Mouse (Mus musculus) forebrain, embryonic 10.5 days (tissue): ENCODE measurements around the gene Pcnt. TPM values are rescaled to one million over a fixed set of nuclear protein-coding genes. Genes with fewer than 3 reads are reported as not detected.

Source experiments
- DNase-seq: peaks from one replicate; pipeline ENCODE4 v3.0.0-alpha.2; 2017; ENCODE audit warnings: low spot score; ENCODE audit errors: extremely low spot score
- H3K27ac ChIP-seq: fragments of 300-500 bp; sonication (generic); 2 replicates; pipeline ENCODE4 v1.5.1; 2016; ENCODE audit warnings: mild to moderate bottlenecking
- H3K27me3 ChIP-seq: fragments of 300-500 bp; sonication (generic); 2 replicates; pipeline ENCODE4 v1.6.1; 2016; ENCODE audit warnings: mild to moderate bottlenecking; ENCODE audit not compliant: poor library complexity, severe bottlenecking
- H3K36me3 ChIP-seq: fragments of 300-500 bp; sonication (generic); replicated peaks from 2 replicates; pipeline ENCODE4 v1.6.1; 2016; ENCODE audit warnings: mild to moderate bottlenecking, moderate library complexity
- H3K4me1 ChIP-seq: fragments of 300-500 bp; sonication (generic); 2 replicates; pipeline ENCODE4 v1.6.1; 2016
- H3K4me3 ChIP-seq: fragments of 300-500 bp; sonication (generic); 2 replicates; pipeline ENCODE4 v1.5.1; 2016; ENCODE audit warnings: mild to moderate bottlenecking, moderate library complexity
- H3K9me3 ChIP-seq: fragments of 300-500 bp; sonication (generic); 2 replicates; pipeline ENCODE4 v1.6.1; 2016; ENCODE audit warnings: mild to moderate bottlenecking, moderate library complexity
- WGBS: fragments of 180-500 bp; shearing (Covaris S2); methylation state at CpG from one replicate; pipeline ENCODE4 v1.1.7; 2016; 5-methylcytosine and 5-hydroxymethylcytosine counted together
- polyA plus RNA-seq: library from polyadenylated mRNA; unstranded; fragments of >200 nt; fragmentation: Nextera tagmentation; extraction: Ambion mirVana; gene quantifications from 2 replicates; pipeline ENCODE4 v1.2.1, GENCODE M21; 2016

Gene Pcnt
- polyA plus RNA-seq, 1 experiment from 2014 or later, result 25.0 TPM

DNA sequence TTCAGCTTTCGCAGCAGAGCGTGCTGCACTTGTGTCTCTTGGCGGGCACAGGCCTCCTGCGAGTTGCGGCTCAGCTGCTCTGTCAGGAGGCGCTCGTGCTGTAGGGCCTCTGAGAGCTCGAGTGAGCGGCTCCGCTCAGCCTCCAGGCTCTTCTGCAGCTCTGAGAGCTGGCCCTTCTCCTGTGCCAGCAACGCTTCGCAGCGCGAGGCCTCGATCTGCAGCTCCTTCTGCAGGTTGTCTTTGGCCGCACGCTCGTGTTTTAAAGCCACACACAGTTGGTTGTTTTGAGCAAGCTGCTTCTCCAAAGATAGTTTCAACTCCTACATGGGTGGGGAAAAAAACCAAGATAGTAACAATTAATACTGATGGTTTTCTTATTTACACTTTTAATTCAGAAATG is 67.6 kb downstream of the Pcnt start:
- H3K27ac ChIP-seq, result no peak overlapping the region
- no peaks in the 10 kb centered on the region for H3K4me1 ChIP-seq
- peaks cover 99% of the 10 kb centered on the region for H3K36me3 ChIP-seq
- H3K27me3 ChIP-seq, result no peaks in the 10 kb centered on the region
- 94% methylated on average over 18 of the region's 18 CpGs for WGBS
- no peak for DNase-seq
- no peaks in the 10 kb centered on the region for H3K9me3 ChIP-seq
- no peak overlapping the region for H3K4me3 ChIP-seq

GRCm38 (mm10) chr10:76371736-76372135 is 70.8 kb downstream of the Pcnt start:
- H3K27me3 ChIP-seq, result no peaks in the 10 kb centered on the region
- H3K36me3 ChIP-seq, result peaks cover 99% of the 10 kb centered on the region
- no peaks in the 10 kb centered on the region for H3K4me1 ChIP-seq
- no peak overlapping the region for H3K4me3 ChIP-seq
- H3K27ac ChIP-seq, result no peak overlapping the region
- DNase-seq, result no peak
- WGBS, result 87% methylated on average over 3 of the region's 3 CpGs
- H3K9me3 ChIP-seq, result no peaks in the 10 kb centered on the region

DNA sequence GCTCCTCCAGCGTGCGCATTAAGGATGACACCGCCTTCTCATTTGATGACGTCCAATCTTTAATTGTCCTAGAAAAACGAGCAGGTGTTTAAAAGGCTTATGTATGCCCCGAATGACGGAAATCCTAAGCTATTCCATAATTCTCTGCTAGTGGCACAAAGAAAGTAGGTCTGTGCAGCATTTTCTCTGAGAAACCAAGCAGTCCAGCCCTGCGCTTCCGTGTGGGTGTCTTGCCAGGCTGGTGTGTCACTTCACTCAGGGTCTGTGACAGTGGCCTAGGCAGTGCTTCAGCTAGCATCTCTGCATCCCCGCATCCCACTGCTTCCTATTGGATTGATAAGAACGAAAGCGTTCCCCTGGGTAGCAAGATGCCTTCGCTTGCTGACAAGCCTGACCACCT is 73.8 kb downstream of the Pcnt start:
- peaks cover 99% of the 10 kb centered on the region for H3K36me3 ChIP-seq
- no peak overlapping the region for H3K4me3 ChIP-seq
- WGBS, result 94% methylated on average over 13 of the region's 13 CpGs
- no peak for DNase-seq
- no peaks in the 10 kb centered on the region for H3K4me1 ChIP-seq
- H3K27ac ChIP-seq, result no peak overlapping the region
- no peaks in the 10 kb centered on the region for H3K27me3 ChIP-seq
- H3K9me3 ChIP-seq, result no peaks in the 10 kb centered on the region

- H3K27ac ChIP-seq, result no peak overlapping the region
- no peak for DNase-seq
- H3K9me3 ChIP-seq, result no peaks in the 10 kb centered on the region
- H3K4me1 ChIP-seq, result no peaks in the 10 kb centered on the region
- no peaks in the 10 kb centered on the region for H3K27me3 ChIP-seq
- H3K4me3 ChIP-seq, result no peak overlapping the region
- peaks cover 79% of the 10 kb centered on the region for H3K36me3 ChIP-seq
- WGBS, result 87% methylated on average over 3 of the region's 3 CpGs
Measured at GRCm38 (mm10) chr10:76363233-76363632, 79.4 kb downstream of the Pcnt start.

DNA sequence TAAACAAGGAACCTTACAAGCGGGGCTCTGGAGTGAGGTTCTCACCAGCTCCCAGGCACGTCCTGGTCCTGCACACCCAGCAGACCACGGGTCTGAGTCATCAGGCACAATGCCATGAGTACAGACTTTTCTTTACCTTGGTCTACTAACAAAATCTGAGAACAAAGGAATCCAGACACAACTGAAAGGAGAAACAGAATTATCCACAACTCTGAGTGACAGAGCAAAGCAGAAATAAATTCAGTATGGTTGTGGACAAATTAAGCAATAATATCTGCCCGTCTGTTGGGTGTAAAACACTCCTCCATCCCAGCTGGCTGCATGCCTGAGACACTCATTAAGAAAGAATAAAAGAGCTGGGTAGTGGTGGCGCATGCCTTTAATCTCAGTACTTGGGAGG is 84.1 kb downstream of the Pcnt start:
- Histone ChIP-seq H3K4me1 (no peaks in the 10 kb centered on the region), H3K9me3 (no peaks in the 10 kb centered on the region), H3K36me3 (peaks cover 81% of the 10 kb centered on the region), H3K4me3 (no peak overlapping the region), H3K27me3 (no peaks in the 10 kb centered on the region), H3K27ac (no peak overlapping the region)
- no peak for DNase-seq
- whole genome bisulfite sequencing, result 88% methylated on average over 5 of the region's 5 CpGs

- Histone ChIP-seq H3K9me3 (no peaks in the 10 kb centered on the region), H3K27me3 (no peaks in the 10 kb centered on the region), H3K4me1 (no peaks in the 10 kb centered on the region), H3K4me3 (no peak overlapping the region), H3K27ac (no peak overlapping the region), H3K36me3 (peaks cover 81% of the 10 kb centered on the region)
- DNase-seq, result no peak
- 90% methylated on average over 8 of the region's 8 CpGs for WGBS
Measured at GRCm38 (mm10) chr10:76357286-76357875, 85.2 kb downstream of the Pcnt start.

DNA sequence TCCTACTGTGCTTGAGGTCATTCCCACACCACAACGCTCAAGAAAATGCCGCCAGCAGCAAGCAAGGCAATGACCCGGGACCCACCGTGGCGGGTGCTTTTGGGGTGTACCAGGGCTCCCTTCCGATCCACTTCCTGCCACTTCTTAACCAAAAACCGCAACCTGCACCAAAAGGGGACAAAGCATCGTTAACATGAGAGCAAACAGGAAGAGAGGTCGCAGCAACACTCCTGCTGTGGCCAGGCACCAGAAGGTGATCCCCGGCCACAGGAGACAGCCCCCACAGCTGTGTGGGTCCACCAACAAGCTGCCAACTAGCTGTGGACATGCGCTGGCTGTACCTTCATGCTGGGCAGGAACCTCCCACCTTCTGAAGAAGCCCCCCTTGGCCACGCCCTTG is 87.6 kb downstream of the Pcnt start:
- Histone ChIP-seq H3K27ac (no peak overlapping the region), H3K36me3 (peaks cover 93% of the 10 kb centered on the region), H3K27me3 (no peaks in the 10 kb centered on the region), H3K9me3 (no peaks in the 10 kb centered on the region), H3K4me1 (no peaks in the 10 kb centered on the region), H3K4me3 (no peak overlapping the region)
- DNase-seq, result no peak
- 94% methylated on average over 12 of the region's 12 CpGs for WGBS

GRCm38 (mm10) chr10:76353986-76354385 is 88.6 kb downstream of the Pcnt start:
- no peaks in the 10 kb centered on the region for H3K9me3 ChIP-seq
- H3K4me1 ChIP-seq, result no peaks in the 10 kb centered on the region
- H3K4me3 ChIP-seq, result no peak overlapping the region
- H3K36me3 ChIP-seq, result peaks cover 96% of the 10 kb centered on the region
- DNase-seq, result no peak
- WGBS, result 98% methylated on average over 12 of the region's 12 CpGs
- H3K27me3 ChIP-seq, result no peaks in the 10 kb centered on the region
- no peak overlapping the region for H3K27ac ChIP-seq

DNA sequence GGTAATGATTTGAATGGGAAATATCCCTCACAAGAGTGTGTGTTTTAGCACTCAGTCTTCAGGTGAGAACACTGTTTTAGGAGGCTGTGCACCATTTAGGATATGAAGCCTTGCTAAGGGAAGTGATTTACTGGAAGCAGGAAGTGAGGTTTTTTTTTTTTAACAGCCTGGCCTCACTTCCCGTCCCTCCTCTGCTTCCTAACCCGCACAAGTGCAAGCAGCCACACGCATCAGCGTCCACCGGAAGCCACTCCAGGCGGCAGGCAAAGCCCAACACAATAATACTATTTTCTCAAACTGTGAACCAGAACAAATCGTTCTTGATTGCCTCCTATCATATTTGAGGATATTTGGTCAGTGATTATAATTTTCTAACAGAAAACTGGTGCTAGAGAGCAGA is 90.6 kb downstream of the Pcnt start:
- H3K27ac ChIP-seq, result no peak overlapping the region
- no peaks in the 10 kb centered on the region for H3K27me3 ChIP-seq
- peaks cover 80% of the 10 kb centered on the region for H3K36me3 ChIP-seq
- no peaks in the 10 kb centered on the region for H3K4me1 ChIP-seq
- 94% methylated on average over 7 of the region's 7 CpGs for WGBS
- H3K4me3 ChIP-seq, result no peak overlapping the region
- DNase-seq, result no peak
- H3K9me3 ChIP-seq, result no peaks in the 10 kb centered on the region

GRCm38 (mm10) chr10:76346589-76346988 is 96.0 kb downstream of the Pcnt start:
- Histone ChIP-seq H3K4me1 (peaks cover 22% of the 10 kb centered on the region), H3K27ac (no peak overlapping the region), H3K36me3 (peaks cover 28% of the 10 kb centered on the region), H3K4me3 (peak overlapping the region; percentile 86; the same call in 1 of the 2 replicates), H3K27me3 (no peaks in the 10 kb centered on the region), H3K9me3 (no peaks in the 10 kb centered on the region)
- peak; percentile 50 for DNase-seq
- 8% methylated on average over 4 of the region's 4 CpGs for WGBS

GRCm38 (mm10) chr10:76346043-76346491 is 96.5 kb downstream of the Pcnt start:
- Histone ChIP-seq H3K36me3 (peaks cover 23% of the 10 kb centered on the region), H3K9me3 (no peaks in the 10 kb centered on the region), H3K27ac (no peak overlapping the region), H3K27me3 (no peaks in the 10 kb centered on the region), H3K4me3 (peak overlapping the region; percentile 86), H3K4me1 (peaks cover 22% of the 10 kb centered on the region)
- WGBS, result 23% methylated on average over 8 of the region's 8 CpGs
- DNase-seq, result no peak

DNA sequence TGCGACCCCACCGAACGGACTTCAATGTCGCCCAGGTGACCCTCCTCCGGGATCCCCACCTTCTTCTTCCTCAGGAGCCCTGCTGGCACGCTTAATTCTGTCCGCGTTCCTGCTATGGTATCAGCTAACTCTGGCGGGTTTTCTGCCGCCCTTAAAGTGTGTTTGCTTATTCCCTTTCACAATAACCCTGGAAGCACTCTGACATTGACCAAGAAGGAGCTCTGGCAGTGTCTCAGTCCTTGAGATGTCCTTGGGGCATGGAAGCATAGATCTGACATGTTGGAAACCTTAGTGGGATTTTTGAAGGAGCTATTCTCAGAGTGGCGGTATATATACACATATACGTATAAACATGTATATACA is 97.1 kb downstream of the Pcnt start:
- 6% methylated on average over 12 of the region's 12 CpGs for WGBS

GRCm38 (mm10) chr10:76344711-76345539 is 97.7 kb downstream of the Pcnt start, which contains the start of gene Dip2a:
TSS of gene Dip2a (minus strand) at chr10:76345291.
- Histone ChIP-seq H3K4me3 (peak within 1 kb of the TSS; percentile 86), H3K27ac (peak within 1 kb of the TSS; percentile 93), H3K4me1 (peaks cover 22% of the 10 kb centered on the region), H3K27me3 (no peaks in the 10 kb centered on the region), H3K36me3 (peaks cover 11% of the 10 kb centered on the region), H3K9me3 (no peaks in the 10 kb centered on the region)
- under 1% methylated on average over 93 of the region's 94 CpGs for WGBS
- peak; percentile 90 for DNase-seq

More for the DNA sequence above, 97.1 kb downstream of the Pcnt start:
- H3K27ac ChIP-seq, result peak overlapping the region; percentile 93
- H3K4me3 ChIP-seq, result peak overlapping the region; percentile 86
- peaks cover 22% of the 10 kb centered on the region for H3K4me1 ChIP-seq
- H3K27me3 ChIP-seq, result no peaks in the 10 kb centered on the region
- no peak for DNase-seq
- H3K36me3 ChIP-seq, result peaks cover 17% of the 10 kb centered on the region
- no peaks in the 10 kb centered on the region for H3K9me3 ChIP-seq
